Mouse (Mus musculus): ENCODE measurements around the gene Fstl1. TPM values are rescaled to one million over a fixed set of nuclear protein-coding genes. Genes with fewer than 3 reads are reported as not detected.

The Fstl1 gene
- polyA plus RNA-seq (2012; rRNA removed) = 13.8 and 18.8 TPM in 2 replicates

- no peak for DNase-seq (ENCODE audit: low read depth, low spot score)
- WGBS = 3% methylated on average over 49 of the region's 52 CpGs
Observed at GRCm38 (mm10) chr16:37776860-37777651, at the start of gene Fstl1. TSS of gene Fstl1 (plus strand) at chr16:37776873.

DNA sequence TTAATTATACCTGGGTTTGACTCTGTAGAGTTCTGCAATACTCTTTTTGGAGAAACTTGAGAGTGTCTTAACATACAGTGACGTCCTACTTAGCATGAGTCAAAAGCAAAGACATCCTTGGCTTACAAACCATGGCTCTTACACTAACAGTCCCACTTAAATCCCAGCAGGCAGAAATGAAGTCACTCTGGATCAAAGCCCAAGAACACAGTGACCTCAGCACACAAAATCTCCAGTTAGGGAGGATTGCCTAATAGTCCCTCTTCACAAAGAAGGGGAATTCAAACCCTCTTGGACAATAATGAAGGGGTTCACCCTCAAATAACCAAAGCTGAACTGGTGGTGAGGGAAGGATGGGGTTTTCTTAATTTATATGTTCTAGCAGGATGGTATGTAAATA is 48.0 kb upstream of the Fstl1 start:
- 73% methylated on average over 1 of the region's 1 CpGs for whole genome bisulfite sequencing

DNA sequence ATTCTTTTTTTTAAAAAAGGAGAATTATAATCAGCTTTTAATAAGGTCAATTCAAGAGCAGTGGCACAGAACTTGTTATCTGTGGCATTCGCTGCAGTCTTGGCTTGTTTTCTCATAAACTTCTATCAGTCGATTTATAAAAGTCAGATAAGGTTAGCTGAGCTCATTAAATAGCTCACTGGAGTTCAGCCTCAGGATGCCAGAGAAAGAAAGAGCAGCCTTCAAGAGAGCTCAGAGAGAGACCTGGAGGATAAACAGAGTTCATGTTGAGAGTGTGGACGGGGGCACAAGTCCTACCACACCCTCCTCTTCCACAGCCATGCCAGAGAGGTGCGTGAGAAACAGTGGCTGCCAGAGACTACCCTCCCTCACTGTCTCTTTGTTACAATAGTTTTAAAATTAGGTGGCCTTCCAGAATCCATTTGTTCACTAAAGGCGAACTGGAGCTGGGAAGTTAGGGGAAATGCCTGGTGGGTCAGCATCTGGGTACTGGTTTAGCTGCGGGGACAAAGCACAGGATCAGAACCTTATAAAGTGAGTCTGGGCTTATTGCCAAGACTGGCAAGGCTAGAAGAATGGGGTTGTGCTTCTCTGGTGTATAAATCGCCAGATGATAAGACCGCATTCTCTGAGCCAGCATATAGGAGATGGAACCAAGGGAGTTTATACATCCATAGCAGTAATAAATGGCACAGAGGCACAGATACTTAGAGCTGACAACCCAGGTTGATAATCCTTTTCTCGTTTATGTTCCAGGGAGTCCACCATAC is 47.1 kb upstream of the Fstl1 start:
- DNase-seq (ENCODE audit: low read depth, low spot score) = no peak
- 39% methylated on average over 9 of the region's 9 CpGs for WGBS

More for the DNA sequence above, 48.0 kb upstream of the Fstl1 start:
- DNase-seq (ENCODE audit: low read depth, low spot score) = no peak

- WGBS = 84% methylated on average over 8 of the region's 8 CpGs
- no peak for DNase-seq (ENCODE audit: low read depth, low spot score)
Observed at GRCm38 (mm10) chr16:37730293-37730835, 46.3 kb upstream of the Fstl1 start.

- WGBS = 35% methylated on average over 4 of the region's 4 CpGs
- DNase-seq (ENCODE audit: low read depth, low spot score) = no peak
Observed at GRCm38 (mm10) chr16:37731431-37731830, 45.2 kb upstream of the Fstl1 start.

DNA sequence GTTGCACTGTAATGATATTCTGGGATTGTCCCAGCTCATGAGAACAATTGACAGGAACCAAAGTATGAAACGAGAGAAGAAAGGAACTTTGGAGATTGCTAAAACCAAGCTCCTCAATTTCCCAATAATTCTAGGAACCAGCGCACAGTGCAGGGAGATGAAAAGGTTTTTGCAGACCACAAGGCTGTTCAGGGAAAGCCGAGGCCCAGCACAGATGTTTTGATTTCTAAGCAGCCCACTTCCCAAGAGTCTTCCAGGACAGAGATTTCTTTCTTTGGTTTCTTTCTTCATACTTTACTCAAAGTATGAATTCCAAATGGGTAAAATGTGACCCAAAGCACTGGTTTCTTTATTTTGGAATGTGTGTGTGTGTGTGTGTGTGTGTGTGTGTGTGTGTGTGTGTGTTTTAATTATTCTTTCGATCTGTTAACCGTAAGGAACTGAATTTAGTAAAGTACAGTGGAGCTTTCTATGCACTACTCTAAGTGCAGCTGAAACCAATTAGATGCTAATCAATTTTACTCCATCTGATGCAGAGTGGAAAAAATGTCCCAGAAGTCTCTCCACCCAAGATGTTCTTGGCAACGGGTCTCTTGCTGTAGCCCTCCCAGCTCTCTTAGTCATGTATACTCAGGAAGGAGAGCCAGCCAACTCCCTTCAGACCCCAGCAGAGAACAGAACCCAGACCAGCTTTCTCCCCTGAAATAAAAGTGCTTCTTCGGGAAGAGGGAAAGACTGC is 44.5 kb upstream of the Fstl1 start:
- no peak for DNase-seq (ENCODE audit: low read depth, low spot score)
- WGBS = 59% methylated on average over 7 of the region's 7 CpGs

DNA sequence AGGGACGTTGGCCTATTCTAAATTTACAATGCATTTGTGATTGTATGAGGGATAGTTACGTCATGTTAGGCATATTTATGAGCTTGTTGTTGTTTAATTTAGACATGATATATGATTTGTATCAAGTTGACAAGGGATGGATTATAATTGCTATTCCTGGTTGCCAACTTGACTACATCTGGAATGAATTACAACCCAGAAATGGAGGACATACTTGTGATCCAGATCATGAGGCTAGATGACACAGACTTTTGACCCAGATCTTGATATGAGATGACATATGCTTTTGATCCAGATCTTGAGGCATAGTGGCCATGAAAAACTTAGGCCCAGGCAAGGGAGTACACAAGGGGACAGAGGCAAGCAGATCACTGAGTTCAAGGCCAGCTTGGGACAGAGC is 36.6 kb upstream of the Fstl1 start:
- no peak for DNase-seq (ENCODE audit: low read depth, low spot score)
- 69% methylated on average over 2 of the region's 2 CpGs for WGBS

- 66% methylated on average over 4 of the region's 4 CpGs for WGBS
- DNase-seq (ENCODE audit: low read depth, low spot score) = no peak
Observed at GRCm38 (mm10) chr16:37742266-37742665, 34.4 kb upstream of the Fstl1 start.

DNA sequence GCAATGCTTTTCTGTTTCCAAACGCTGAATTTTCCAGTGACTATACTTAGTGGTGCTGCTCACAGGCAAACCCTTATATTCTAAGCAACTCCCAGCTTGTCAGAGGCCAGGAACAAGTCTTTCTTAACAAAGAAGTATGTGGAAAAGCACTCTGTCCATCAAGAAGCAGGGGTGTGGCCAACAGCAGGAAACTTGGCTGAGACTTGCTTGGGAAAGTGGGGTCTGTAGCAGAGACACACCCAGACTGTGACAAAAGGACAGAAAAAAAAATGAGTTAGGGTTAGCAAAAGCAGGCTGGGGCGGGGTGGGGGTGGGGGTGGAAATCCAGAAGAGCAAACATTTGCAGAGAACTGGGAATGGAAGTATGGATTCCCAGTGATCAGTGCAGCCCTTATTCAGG is 23.8 kb upstream of the Fstl1 start:
- WGBS = 11% methylated on average over 2 of the region's 2 CpGs
- DNase-seq (ENCODE audit: low read depth, low spot score) = no peak

DNA sequence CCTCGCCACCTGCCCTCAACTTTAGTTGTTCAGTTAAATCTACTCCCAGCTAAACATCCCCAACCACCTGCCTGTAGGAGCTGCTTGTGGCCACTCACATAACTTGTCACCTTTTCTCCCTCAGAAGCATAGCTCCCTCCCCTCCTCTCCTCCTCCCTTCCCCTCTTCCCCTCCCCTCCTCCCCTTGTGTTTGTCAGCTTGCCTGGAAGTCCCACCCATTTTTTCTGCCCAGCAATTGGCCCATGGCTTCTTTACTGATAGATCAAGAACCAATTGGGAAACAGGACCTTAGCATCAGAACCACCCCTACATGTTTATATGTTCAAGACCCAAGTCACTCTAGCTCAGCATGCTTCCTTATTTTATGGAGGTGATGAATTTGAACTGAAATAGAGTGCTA is 22.9 kb upstream of the Fstl1 start:
- WGBS = 74% methylated on average over 1 of the region's 1 CpGs
- no peak for DNase-seq (ENCODE audit: low read depth, low spot score)

- no peak for DNase-seq (ENCODE audit: low read depth, low spot score)
- WGBS = 60% methylated on average over 4 of the region's 4 CpGs
Observed at GRCm38 (mm10) chr16:37754483-37754882, 22.2 kb upstream of the Fstl1 start.

DNA sequence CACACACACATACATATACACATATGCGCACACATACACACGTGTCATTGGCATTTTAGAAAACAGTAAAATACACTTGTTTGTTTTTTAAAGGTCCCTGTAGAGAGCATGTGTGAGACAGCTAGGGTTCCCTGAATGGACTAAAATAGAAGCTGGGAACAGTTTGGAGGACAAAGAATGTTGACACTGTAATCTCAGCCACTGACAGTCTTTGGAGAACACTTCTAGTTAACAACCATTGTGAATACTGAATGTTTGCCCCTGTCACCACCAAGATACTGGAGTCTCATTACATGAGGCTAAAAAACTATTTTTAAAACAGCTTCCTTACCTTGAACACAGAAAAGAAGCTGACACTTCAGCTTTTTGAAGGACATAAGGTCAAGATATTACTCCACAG is 19.4 kb upstream of the Fstl1 start:
- whole genome bisulfite sequencing = 91% methylated on average over 2 of the region's 2 CpGs
- no peak for DNase-seq (ENCODE audit: low read depth, low spot score)

DNA sequence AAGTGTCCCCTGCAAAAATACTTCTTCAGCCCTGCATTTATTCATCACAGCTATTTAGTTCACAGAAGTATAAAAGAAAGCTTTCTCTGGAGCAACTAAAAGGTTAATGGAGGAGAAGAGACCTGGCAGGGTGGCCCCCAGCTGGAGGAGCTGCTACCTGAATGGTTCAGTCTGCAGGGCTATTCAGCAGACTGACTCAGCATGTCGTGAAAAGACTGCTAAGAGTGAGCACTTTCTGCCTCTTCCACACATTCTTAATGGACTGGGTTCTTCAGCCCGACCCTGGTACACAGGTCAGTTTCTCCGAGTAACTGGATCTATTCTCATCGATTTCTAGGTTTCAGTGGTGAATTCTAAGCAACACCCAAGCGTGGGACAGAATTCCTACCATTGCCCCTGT is 12.9 kb upstream of the Fstl1 start:
- whole genome bisulfite sequencing = 50% methylated on average over 5 of the region's 5 CpGs
- DNase-seq (ENCODE audit: low read depth, low spot score) = no peak

DNA sequence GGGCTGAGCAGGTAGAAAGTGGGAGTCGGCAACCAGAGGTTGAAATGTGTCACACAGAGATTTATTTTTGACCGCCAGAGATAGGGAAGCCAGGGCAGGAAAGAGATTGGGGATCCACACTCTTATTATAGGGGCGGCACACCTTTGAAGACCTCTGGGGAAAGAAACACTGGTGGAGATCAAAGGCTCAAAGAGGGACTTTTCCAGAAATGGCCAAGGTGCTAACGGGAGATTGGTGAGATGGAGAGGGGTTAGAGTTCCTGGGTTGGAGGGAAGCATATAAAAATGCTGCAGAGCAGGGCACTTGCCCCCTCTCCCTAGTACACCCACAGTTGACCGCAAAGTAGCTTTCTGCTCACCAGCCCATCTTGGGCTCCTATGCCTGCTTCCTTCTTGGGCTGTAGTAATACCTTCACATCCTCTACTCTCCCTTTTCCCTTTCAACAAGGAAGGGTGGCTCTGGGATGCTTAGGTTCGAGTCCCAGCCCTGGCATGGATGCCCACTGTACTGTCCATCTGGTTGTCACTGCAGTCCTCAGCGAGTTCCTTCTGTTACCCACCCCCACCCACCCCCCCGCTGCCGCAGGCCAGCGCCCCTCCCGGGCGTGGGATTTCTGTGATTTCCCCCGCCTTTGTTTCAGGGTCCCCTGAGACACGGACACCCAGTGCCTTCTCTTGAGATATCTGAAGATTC is 360 bp upstream of the Fstl1 start:
- WGBS = 31% methylated on average over 14 of the region's 14 CpGs
- no peak for DNase-seq (ENCODE audit: low read depth, low spot score)

GRCm38 (mm10) chr16:37777796-37778475 is 1.3 kb downstream of the Fstl1 start:
- DNase-seq (ENCODE audit: low read depth, low spot score) = no peak
- 24% methylated on average over 4 of the region's 4 CpGs for WGBS

- 48% methylated on average over 5 of the region's 5 CpGs for WGBS
- DNase-seq (ENCODE audit: low read depth, low spot score) = no peak
Observed at GRCm38 (mm10) chr16:37778529-37778928, 1.9 kb downstream of the Fstl1 start.

DNA sequence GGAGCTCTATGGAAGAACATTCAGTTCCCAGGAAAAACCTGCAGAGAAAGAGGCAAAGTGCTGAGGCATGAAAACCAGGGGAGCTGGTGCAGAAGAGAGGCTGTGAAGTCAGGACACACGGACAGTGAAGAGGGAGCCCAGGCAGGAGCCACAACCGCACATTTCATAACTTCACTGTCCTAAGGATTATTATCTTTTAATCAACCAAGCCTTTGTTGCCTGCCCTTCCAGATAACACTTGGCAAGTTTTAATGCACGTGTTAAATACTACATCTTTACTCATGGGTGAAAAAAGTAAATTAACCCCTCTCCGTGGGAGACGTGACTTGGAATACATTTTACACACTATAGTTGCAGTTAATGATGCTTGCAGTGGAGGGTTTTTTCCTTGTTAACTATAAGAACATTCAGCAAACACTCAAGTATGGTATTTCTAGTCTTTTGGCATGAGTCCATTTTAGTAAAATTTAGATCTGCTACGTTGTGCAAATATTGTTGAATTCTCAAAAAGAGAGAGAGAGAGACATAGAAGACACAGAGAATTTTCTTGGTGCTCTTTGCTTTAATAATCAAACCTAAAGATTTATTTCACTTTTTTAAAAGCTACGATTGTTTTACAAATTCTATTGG is 3.1 kb downstream of the Fstl1 start:
- no peak for DNase-seq (ENCODE audit: low read depth, low spot score)

DNA sequence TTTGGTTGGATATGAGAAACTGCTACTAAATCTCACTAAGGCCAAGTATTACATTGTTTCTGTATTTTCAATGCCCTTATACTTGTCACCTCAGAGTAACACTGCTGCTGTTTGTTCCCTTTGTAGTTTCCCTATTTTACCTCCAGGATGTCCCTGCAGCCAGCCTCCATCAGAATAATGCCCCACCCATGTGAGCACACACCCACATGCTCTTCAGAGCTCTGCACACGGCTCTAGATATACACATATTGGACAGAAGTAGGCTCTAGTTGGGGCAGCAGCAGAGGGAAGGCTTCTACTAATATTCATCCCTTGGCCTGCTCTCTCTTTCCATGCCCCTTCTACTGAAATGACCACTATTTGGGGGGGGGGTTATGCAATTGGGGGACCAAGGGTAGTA is 3.7 kb downstream of the Fstl1 start:
- DNase-seq (ENCODE audit: low read depth, low spot score) = no peak
- 3% methylated on average over 1 of the region's 1 CpGs for WGBS

More for the DNA sequence above, 3.1 kb downstream of the Fstl1 start:
- 56% methylated on average over 7 of the region's 7 CpGs for WGBS
